7 mouse cellular contexts compared by ENCODE assay signal in genomic region chr11:17952791-17953190, GRCm38 (mm10). TPM values are rescaled to one million over a fixed set of nuclear protein-coding genes. Genes with fewer than 3 reads are reported as not detected.
DNase-seq lines count a peak whose midpoint lies in the region; ATAC-seq and TF ChIP-seq lines count a peak whose summit lies in the region.

No protein-coding gene starts in this region.

- no peak for ATAC-seq in embryonic facial prominence, embryonic 14.5 days (ENCODE audit: low read depth)
- no peak for ATAC-seq in limb, embryonic 14.5 days (ENCODE audit: low FRiP score, low read depth)

- 3% methylated on average over 3 of the region's 3 CpGs for WGBS in spleen, adult 2 months
- WGBS in embryonic facial prominence, embryonic 14.5 days, result 4% methylated on average over 3 of the region's 3 CpGs
- 1% methylated on average over 3 of the region's 3 CpGs for WGBS in limb, embryonic 14.5 days

- no peaks in the 10 kb centered on the region for H3K9me3 ChIP-seq in embryonic facial prominence, embryonic 14.5 days (ENCODE audit: control insufficient read depth, low read length)
- no peaks in the 10 kb centered on the region for H3K9me3 ChIP-seq in limb, embryonic 14.5 days (ENCODE audit: control insufficient read depth, low read length)

- DNase-seq in spleen, adult 2 months (ENCODE audit: low read depth in 1 of 2, low spot score in 2 of 2), result no peak
- no peak for DNase-seq in spleen, postnatal 36 days (ENCODE audit: low spot score in 2 of 2)
- peak; percentile 6 for DNase-seq in embryonic facial prominence, embryonic 14.5 days (ENCODE audit: low spot score)
- DNase-seq in limb, embryonic 14.5 days (ENCODE audit: low spot score), result peak; percentile 9
- DNase-seq in right cerebral cortex, postnatal 10 days (ENCODE audit: low spot score in 2 of 2), result no peak
- DNase-seq in Muller cell, postnatal 12 days (ENCODE audit: inconsistent ontology term), result no peak
- no peak for DNase-seq in gastrocnemius, adult 18-20 months (ENCODE audit: low spot score)

- H3K27ac ChIP-seq in spleen, adult 2 months (ENCODE audit: insufficient read depth, low read length), result no peak overlapping the region
- peak overlapping the region; percentile 97 for H3K27ac ChIP-seq in embryonic facial prominence, embryonic 14.5 days (replicated peaks; ENCODE audit: low read depth, low read length)
- H3K27ac ChIP-seq in limb, embryonic 14.5 days (replicated peaks; ENCODE audit: low read depth, low read length), result no peak overlapping the region

- H3K4me1 ChIP-seq in spleen, adult 2 months (ENCODE audit: control insufficient read depth, insufficient read depth, insufficient read length), result no peaks in the 10 kb centered on the region
- peaks cover 2% of the 10 kb centered on the region; the same call in 1 of the 2 replicates for H3K4me1 ChIP-seq in embryonic facial prominence, embryonic 14.5 days (ENCODE audit: control insufficient read depth, insufficient read depth, low read length)
- peaks cover 5% of the 10 kb centered on the region; the same call in 1 of the 2 replicates for H3K4me1 ChIP-seq in limb, embryonic 14.5 days (ENCODE audit: control insufficient read depth, insufficient read depth, low read length)

- no peak for TF ChIP-seq POLR2A in spleen, adult 2 months (IDR thresholded peaks at IDR 0.05; ENCODE audit: low read depth, low read length)
- TF ChIP-seq POLR2A in limb, embryonic 14.5 days (IDR thresholded peaks at IDR 0.05; ENCODE audit: borderline replicate concordance, extremely low read depth, insufficient read depth, insufficient read length), result no peak

- H3K27me3 ChIP-seq in spleen, adult 2 months (ENCODE audit: control insufficient read depth, insufficient read depth, low read length), result no peaks in the 10 kb centered on the region
- H3K27me3 ChIP-seq in embryonic facial prominence, embryonic 14.5 days (replicated peaks; ENCODE audit: control insufficient read depth, insufficient read depth, low read length), result no peaks in the 10 kb centered on the region
- H3K27me3 ChIP-seq in limb, embryonic 14.5 days (ENCODE audit: control insufficient read depth, insufficient read depth, low read length), result no peaks in the 10 kb centered on the region

- H3K36me3 ChIP-seq in spleen, adult 2 months (ENCODE audit: control insufficient read depth, insufficient read depth, low read length), result peaks cover 3% of the 10 kb centered on the region; the same call in 1 of the 2 replicates
- peaks cover 32% of the 10 kb centered on the region for H3K36me3 ChIP-seq in embryonic facial prominence, embryonic 14.5 days (ENCODE audit: control insufficient read depth, insufficient read depth, low read length)
- H3K36me3 ChIP-seq in limb, embryonic 14.5 days (ENCODE audit: control insufficient read depth, insufficient read depth, low read length), result peaks cover 21% of the 10 kb centered on the region

- peak overlapping the region; percentile 99 for H3K4me3 ChIP-seq in spleen, adult 2 months (ENCODE audit: extremely low read depth, insufficient read depth, insufficient read length)
- peak overlapping the region; percentile 97 for H3K4me3 ChIP-seq in embryonic facial prominence, embryonic 14.5 days (ENCODE audit: low read depth, low read length)
- peak overlapping the region; percentile 93 for H3K4me3 ChIP-seq in limb, embryonic 14.5 days (replicated peaks; ENCODE audit: low read length)

- peak overlapping the region; percentile 95 for H3K9ac ChIP-seq in embryonic facial prominence, embryonic 14.5 days (ENCODE audit: low read depth, low read length)
- peak overlapping the region; percentile 93 for H3K9ac ChIP-seq in limb, embryonic 14.5 days (ENCODE audit: low read depth, low read length, severe bottlenecking)

- H3K4me2 ChIP-seq in embryonic facial prominence, embryonic 14.5 days (ENCODE audit: low read depth, low read length), result peak overlapping the region; percentile 61
- H3K4me2 ChIP-seq in limb, embryonic 14.5 days (replicated peaks; ENCODE audit: low read depth, low read length, severe bottlenecking), result peak overlapping the region; percentile 53

- no peak for TF ChIP-seq CTCF in spleen, adult 2 months (IDR thresholded peaks at IDR 0.05; ENCODE audit: extremely low read depth, insufficient read depth, insufficient read length, insufficient replicate concordance)

RNA-seq across cellular contexts. Expression of gene Etaa1, which starts 0.9 kb away (rescaled TPM):
- 0.87 and 1.1 TPM in 2 replicates for polyA plus RNA-seq in spleen, adult 2 months (2012; rRNA removed)
- 10.9 and 12.1 TPM in 2 replicates for polyA plus RNA-seq in embryonic facial prominence, embryonic 14.5 days (2014; fragmentation: Nextera tagmentation; extraction: Ambion mirVana)
- polyA plus RNA-seq in limb, embryonic 14.5 days (2012; rRNA removed), result 7.1 and 9.3 TPM in 2 replicates
- polyA plus RNA-seq in limb, embryonic 14.5 days (2014; fragmentation: Nextera tagmentation; extraction: Ambion mirVana), result 11.6 and 11.7 TPM in 2 replicates
- 1 to 10 TPM; 1.5 to 1.7 TPM for total RNA-seq in gastrocnemius, adult 18-20 months (2021)

Comparison
In these comparisons a context has a peak if more than half of its experiments do, and no peak if none do; other contexts are left out.
1. DNase-seq: peak in embryonic facial prominence, embryonic 14.5 days (single experiment) and limb, embryonic 14.5 days (single experiment); none in spleen, adult 2 months (0 of 2), spleen, postnatal 36 days (0 of 2), right cerebral cortex, postnatal 10 days (0 of 2), Muller cell, postnatal 12 days (single experiment) and gastrocnemius, adult 18-20 months (single experiment).
2. Peak in every context shown above with its lines, with median percentiles within 50 percentile points of each other: H3K4me3 ChIP-seq.